ENCODE assay signal across 12 mouse cellular contexts in the genomic region with DNA sequence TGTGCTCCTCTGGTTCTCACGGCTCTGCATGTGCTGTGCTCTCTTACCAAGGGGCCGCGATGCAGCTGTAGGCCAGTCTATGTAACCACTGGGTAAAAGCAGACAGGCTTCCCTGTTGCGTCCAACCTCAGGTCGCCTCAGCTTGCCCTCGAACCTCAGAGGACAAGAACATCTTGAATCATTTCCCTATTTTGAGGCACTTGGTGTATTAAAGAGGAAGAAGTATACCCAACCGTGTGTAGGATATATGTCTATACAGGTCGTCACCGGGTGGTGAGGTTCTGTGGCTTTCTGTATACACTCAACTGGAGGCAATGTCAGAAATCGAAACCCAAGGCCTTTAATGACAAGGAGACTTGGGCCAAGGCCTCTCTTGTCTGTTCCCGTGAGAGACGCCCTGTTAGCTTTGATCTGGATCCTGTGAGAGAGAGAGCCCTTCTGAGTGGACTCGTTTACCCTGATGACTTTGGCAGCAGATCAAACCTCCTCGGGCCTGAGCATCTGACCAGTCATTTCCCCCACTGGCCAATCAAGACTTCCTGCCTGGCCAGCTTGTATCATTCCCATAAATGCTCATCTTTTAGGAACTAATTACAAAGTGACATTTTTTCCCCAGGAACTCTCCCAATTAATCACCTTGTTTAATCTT.
A peak's percentile ranks its signal among the peaks of the same experiment; 100 is the strongest.
DNase-seq lines count a peak whose midpoint lies in the region; ATAC-seq and TF ChIP-seq lines count a peak whose summit lies in the region.
"Had no signal": no experiment of that assay in that cellular context is flagged by ENCODE, and none has a peak within 500 bp of the region (broad histone marks: within the 10 kb centered on the region; RNA-seq: fewer than 3 reads in every experiment).

No protein-coding gene starts in this region.

- H3K4me1 ChIP-seq in lung, adult 2 months (ENCODE audit: control insufficient read depth, insufficient read depth, low read length), result peaks cover 13% of the 10 kb centered on the region
- no peaks in the 10 kb centered on the region for H3K4me1 ChIP-seq in stomach, postnatal 0 days (replicated peaks; ENCODE audit: control insufficient read depth, insufficient read depth)

- H3K4me2 ChIP-seq in stomach, postnatal 0 days (replicated peaks; ENCODE audit: low read depth), result no peak overlapping the region
- H3K4me2 ChIP-seq: heart, embryonic 15.5 days had no signal

- no peak for TF ChIP-seq CTCF in lung, adult 2 months (IDR thresholded peaks at IDR 0.05; ENCODE audit: insufficient read depth, low read length)
- TF ChIP-seq CTCF in stomach, postnatal 0 days (IDR thresholded peaks at IDR 0.05; ENCODE audit: low read depth), result no peak

- H3K9me3 ChIP-seq in stomach, postnatal 0 days (ENCODE audit: control insufficient read depth, low read length), result no peaks in the 10 kb centered on the region
- H3K9me3 ChIP-seq: forebrain, embryonic 10.5 days; heart, embryonic 15.5 days had no signal

- peak; percentile 83 for ATAC-seq in megakaryocyte progenitor cell, adult 5-6 weeks (replicated peaks; ENCODE audit: poor library complexity)
- ATAC-seq in stomach, postnatal 0 days (ENCODE audit: low FRiP score, low TSS enrichment), result no peak

- peak; percentile 37 to 42 for DNase-seq in cerebellum, postnatal 14 days
- no peak for DNase-seq in cerebellum, postnatal 4 days (ENCODE audit: low spot score in 2 of 2)
- DNase-seq in lung, adult 18-20 months, result peak; percentile 48 to 60
- no peak for DNase-seq in lung, adult 2 months
- DNase-seq in heart, postnatal 10 days, result peak; percentile 29 to 45
- DNase-seq in stomach, postnatal 0 days (ENCODE audit: low spot score), result no peak
- no peak for DNase-seq in frontal cortex, postnatal 10 days (ENCODE audit: low spot score in 2 of 2)
- DNase-seq: cerebellum, adult 18-20 months; retina, postnatal 1 day had no signal

- WGBS in lung, adult 2 months, result 47% methylated on average over 14 of the region's 14 CpGs
- 70% methylated on average over 14 of the region's 14 CpGs for WGBS in stomach, postnatal 0 days

- no peak overlapping the region for H3K9ac ChIP-seq in stomach, postnatal 0 days (ENCODE audit: low read length)
- H3K9ac ChIP-seq: heart, embryonic 15.5 days had no signal

- H3K4me3 ChIP-seq in lung, adult 2 months (replicated peaks; ENCODE audit: extremely low read depth, low read depth, low read length), result no peak overlapping the region
- no peak overlapping the region for H3K4me3 ChIP-seq in stomach, postnatal 0 days (ENCODE audit: low read depth, low read length)
- H3K4me3 ChIP-seq: forebrain, embryonic 10.5 days; heart, embryonic 15.5 days had no signal

- TF ChIP-seq EP300 in stomach, postnatal 0 days (optimal IDR thresholded peaks at IDR 0.05), result no peak

- H3K27me3 ChIP-seq in stomach, postnatal 0 days (ENCODE audit: control insufficient read depth, insufficient read depth, low read length), result no peaks in the 10 kb centered on the region
- H3K27me3 ChIP-seq: heart, embryonic 15.5 days had no signal

- TF ChIP-seq POLR2A in lung, adult 2 months (IDR thresholded peaks at IDR 0.05; ENCODE audit: borderline replicate concordance, extremely low read depth, low read depth, low read length), result no peak

- H3K27ac ChIP-seq in stomach, postnatal 0 days (replicated peaks), result no peak overlapping the region
- H3K27ac ChIP-seq: forebrain, embryonic 10.5 days had no signal

- intact Hi-C loops in heart, postnatal 10 days (cut with DNase I), result no loop called here

- H3K36me3 ChIP-seq in stomach, postnatal 0 days (ENCODE audit: control insufficient read depth, insufficient read depth, low read length), result no peaks in the 10 kb centered on the region
- H3K36me3 ChIP-seq: forebrain, embryonic 10.5 days; heart, embryonic 15.5 days had no signal

Comparison
In these comparisons a context has a peak if more than half of its experiments do, and no peak if none do; other contexts are left out.
1. DNase-seq: peak in cerebellum, postnatal 14 days (2 of 2), lung, adult 18-20 months (2 of 2) and heart, postnatal 10 days (2 of 2); none in cerebellum, postnatal 4 days (0 of 2), lung, adult 2 months (single experiment), stomach, postnatal 0 days (single experiment) and frontal cortex, postnatal 10 days (0 of 2).